Mouse (Mus musculus): ENCODE measurements around the gene Med27. TPM values are rescaled to one million over a fixed set of nuclear protein-coding genes. Genes with fewer than 3 reads are reported as not detected.
A peak's percentile ranks its signal among the peaks of the same experiment; 100 is the strongest.

The Med27 gene
- polyA plus RNA-seq, 1 experiment from 2014 or later: 63.3 TPM

DNA sequence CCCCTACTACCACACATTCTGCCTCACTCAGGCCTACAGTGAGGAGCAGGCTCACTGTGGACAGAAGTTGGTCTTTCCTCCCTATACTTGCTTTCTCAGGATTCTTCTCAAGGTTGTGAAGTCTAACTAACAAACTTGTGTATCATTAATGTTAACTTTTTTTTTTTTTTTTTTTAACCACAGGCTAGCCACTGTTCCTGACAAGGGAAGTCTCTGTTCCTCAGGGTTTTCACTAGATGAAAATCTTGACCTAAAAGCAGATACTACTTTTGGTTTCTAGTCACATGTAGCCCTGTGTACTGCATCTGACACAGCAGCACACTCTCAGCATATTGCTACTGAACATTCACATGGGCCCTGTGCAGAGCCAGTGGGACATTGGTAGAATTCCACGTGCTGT lies 55.2 kb downstream of the Med27 start:
- H3K27me3 ChIP-seq (ENCODE audit: poor library complexity, severe bottlenecking): no peaks in the 10 kb centered on the region
- WGBS: 97% methylated on average over 1 of the region's 1 CpGs
- H3K9me3 ChIP-seq: no peaks in the 10 kb centered on the region
- DNase-seq (ENCODE audit: extremely low spot score, low spot score): no peak
- H3K4me3 ChIP-seq: no peak overlapping the region
- H3K27ac ChIP-seq: no peak overlapping the region
- peaks cover 28% of the 10 kb centered on the region for H3K4me1 ChIP-seq
- H3K36me3 ChIP-seq (replicated peaks): no peaks in the 10 kb centered on the region

DNA sequence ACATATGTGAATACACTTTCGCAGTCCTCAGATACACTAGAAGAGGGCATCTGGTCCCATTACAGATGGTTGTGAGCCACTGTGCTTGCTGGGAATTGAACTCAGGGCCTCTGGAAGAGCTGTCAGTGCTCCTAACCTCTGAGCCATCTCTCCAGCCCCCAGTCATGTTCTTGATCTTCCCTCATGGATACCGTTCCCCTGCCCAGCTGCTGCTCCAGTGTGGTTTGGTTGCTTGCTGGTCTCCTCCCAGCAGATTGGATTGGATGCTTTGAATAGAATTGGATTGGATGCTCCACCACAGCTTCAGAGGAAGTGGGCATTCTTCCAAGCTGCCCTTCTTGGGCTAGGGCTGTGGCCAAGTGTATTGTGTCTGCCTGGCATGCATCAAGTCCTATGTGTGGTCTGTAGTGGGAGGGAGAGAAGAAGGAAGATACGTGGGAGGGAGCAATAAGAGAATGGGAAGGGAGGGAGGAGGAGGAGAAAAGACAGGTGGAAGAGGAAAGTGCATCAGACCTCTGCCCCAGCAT lies 56.0 kb downstream of the Med27 start:
- no peak overlapping the region for H3K27ac ChIP-seq
- H3K36me3 ChIP-seq (replicated peaks): no peaks in the 10 kb centered on the region
- peaks cover 29% of the 10 kb centered on the region for H3K4me1 ChIP-seq
- no peak overlapping the region for H3K4me3 ChIP-seq
- WGBS: 92% methylated on average over 3 of the region's 3 CpGs
- no peaks in the 10 kb centered on the region for H3K27me3 ChIP-seq (ENCODE audit: poor library complexity, severe bottlenecking)
- no peak for DNase-seq (ENCODE audit: extremely low spot score, low spot score)
- no peaks in the 10 kb centered on the region for H3K9me3 ChIP-seq

DNA sequence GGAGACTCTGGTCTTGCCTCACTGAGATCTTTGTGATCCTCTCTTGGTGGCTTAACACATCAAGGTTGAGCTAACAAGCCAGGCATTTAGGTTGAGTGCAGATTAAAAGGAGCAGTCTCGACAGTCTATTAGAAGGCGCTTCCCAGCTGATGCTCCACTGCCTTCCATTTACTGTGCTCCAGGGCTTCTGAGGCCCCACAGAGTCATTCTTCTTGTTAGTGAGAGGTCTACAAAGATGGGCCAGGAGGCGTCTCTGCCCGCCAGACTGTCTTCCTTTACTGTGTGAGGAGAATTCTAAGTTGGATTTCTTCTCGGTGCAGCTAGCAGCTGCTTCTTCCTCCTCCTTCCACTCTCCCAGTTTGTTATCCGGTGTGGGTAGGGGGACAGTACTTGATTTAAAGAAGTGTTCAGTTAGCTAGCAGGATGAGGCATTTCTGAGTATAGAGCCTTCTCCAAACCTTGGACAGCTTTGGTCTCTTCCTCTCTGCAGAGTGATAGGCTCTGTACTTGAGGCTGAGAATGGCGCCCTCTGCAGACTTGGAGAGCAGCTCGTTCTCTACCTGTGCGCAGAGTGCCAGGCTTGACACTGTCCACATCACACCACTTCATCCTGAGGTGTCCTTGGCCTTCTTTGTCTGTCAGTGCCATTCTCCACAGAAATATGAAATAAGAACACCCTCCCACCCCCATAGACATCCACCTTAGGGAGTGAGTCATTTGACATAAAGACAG lies 57.3 kb downstream of the Med27 start:
- Histone ChIP-seq H3K4me1 (peaks cover 28% of the 10 kb centered on the region; the same call in 1 of the 2 replicates), H3K9me3 (no peaks in the 10 kb centered on the region), H3K27ac (0 out of 2 replicates have a peak overlapping the region, but pooled peaks have one; percentile 11), H3K36me3 (replicated peaks) (no peaks in the 10 kb centered on the region), H3K4me3 (no peak overlapping the region), H3K27me3 (ENCODE audit: poor library complexity, severe bottlenecking) (no peaks in the 10 kb centered on the region)
- 66% methylated on average over 9 of the region's 9 CpGs for WGBS
- DNase-seq (ENCODE audit: extremely low spot score, low spot score): no peak

DNA sequence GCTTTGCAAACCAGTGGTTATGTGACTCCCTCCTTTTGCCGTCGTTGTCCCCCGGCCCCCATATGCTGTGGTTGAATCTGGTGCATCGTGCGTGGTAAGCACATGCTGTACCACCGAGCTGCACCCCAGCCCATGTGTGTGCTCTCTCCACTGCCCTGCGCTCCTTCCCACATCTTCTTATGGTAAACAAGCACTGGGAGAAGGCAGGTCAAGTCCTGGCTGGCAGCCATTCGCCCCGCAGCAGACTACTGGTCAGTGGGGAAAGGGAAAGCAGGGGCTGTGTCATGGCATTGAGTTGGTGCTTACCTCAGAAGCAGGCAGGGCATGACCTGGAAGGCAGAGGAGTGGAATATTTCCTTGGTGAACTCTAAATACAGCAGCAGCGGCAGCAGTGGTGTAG lies 58.3 kb downstream of the Med27 start:
- no peaks in the 10 kb centered on the region for H3K27me3 ChIP-seq (ENCODE audit: poor library complexity, severe bottlenecking)
- no peak for DNase-seq (ENCODE audit: extremely low spot score, low spot score)
- no peak overlapping the region for H3K27ac ChIP-seq
- peaks cover 28% of the 10 kb centered on the region; the same call in 1 of the 2 replicates for H3K4me1 ChIP-seq
- no peaks in the 10 kb centered on the region for H3K9me3 ChIP-seq
- no peaks in the 10 kb centered on the region for H3K36me3 ChIP-seq (replicated peaks)
- 90% methylated on average over 10 of the region's 10 CpGs for WGBS
- H3K4me3 ChIP-seq: no peak overlapping the region

DNA sequence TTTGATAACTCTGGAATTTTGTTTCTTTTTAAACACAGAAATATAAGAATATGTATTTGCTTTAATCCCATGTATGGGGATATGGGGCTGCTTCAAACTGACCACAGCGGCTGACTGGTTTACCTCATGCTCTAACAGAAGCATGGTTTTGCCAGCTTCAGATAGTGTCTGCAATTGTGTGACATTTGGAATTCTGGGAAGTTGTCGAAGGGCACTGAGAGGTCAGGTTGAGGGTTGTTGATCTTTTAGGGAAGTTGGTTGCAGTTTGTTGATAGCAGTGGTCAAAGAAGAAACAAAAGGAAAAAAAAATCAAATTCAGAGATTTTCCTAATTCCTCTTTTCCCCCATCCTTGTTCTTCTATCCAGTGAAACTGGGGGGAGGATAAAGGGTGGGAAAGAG lies 59.2 kb downstream of the Med27 start:
- Histone ChIP-seq H3K4me3 (no peak overlapping the region), H3K27ac (no peak overlapping the region), H3K36me3 (replicated peaks) (no peaks in the 10 kb centered on the region), H3K27me3 (ENCODE audit: poor library complexity, severe bottlenecking) (no peaks in the 10 kb centered on the region), H3K9me3 (no peaks in the 10 kb centered on the region), H3K4me1 (peaks cover 31% of the 10 kb centered on the region; the same call in 1 of the 2 replicates)
- DNase-seq (ENCODE audit: extremely low spot score, low spot score): no peak
- WGBS: 92% methylated on average over 2 of the region's 2 CpGs

DNA sequence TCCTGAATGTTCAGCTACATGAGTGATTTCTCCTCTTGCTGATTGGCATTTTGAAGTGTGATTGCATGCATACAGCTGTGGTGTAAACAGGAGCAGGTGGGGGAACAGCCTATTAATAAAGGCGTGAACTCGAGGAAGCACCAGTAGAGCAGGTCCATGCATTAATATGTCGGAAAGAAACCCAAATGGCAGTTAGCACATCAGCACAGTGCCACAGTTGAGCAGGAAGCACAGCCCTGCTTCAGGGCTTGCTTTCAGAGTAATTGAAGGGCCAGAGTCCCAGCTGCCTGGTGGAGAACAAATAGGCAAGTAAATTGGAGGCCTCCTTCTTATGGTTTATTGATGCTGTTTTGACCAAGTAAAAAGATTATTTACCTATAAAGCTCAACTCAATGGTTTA lies 60.7 kb downstream of the Med27 start:
- H3K9me3 ChIP-seq: no peaks in the 10 kb centered on the region
- H3K27ac ChIP-seq: 0 out of 2 replicates have a peak overlapping the region, but pooled peaks have one; percentile 15
- 91% methylated on average over 3 of the region's 3 CpGs for WGBS
- H3K4me1 ChIP-seq: peaks cover 34% of the 10 kb centered on the region; the same call in 1 of the 2 replicates
- no peak for DNase-seq (ENCODE audit: extremely low spot score, low spot score)
- H3K4me3 ChIP-seq: no peak overlapping the region
- H3K36me3 ChIP-seq (replicated peaks): no peaks in the 10 kb centered on the region
- no peaks in the 10 kb centered on the region for H3K27me3 ChIP-seq (ENCODE audit: poor library complexity, severe bottlenecking)

DNA sequence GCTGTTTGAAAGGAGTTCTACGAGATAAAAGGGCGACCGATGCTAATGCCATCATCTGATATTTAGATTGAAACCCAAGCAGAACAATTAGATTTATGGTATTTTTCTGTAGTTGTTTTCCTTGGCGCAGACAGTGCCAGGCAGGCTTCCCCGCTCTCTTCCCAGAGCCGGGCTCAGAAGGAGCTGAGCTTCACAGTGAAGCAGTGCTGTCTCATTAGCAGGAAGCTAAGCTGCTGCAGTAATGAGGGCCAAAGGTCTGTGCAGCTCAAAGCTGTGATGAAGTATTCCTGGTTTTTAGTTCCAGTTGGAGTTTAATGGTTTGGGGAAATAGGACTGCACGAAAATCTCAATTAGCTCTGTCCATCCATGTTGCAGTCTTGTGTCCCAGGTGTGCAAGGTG lies 61.1 kb downstream of the Med27 start:
- 86% methylated on average over 7 of the region's 7 CpGs for WGBS
- H3K9me3 ChIP-seq: no peaks in the 10 kb centered on the region
- no peak for DNase-seq (ENCODE audit: extremely low spot score, low spot score)
- H3K4me3 ChIP-seq: no peak overlapping the region
- H3K36me3 ChIP-seq (replicated peaks): no peaks in the 10 kb centered on the region
- H3K27me3 ChIP-seq (ENCODE audit: poor library complexity, severe bottlenecking): no peaks in the 10 kb centered on the region
- H3K27ac ChIP-seq: no peak overlapping the region
- peaks cover 38% of the 10 kb centered on the region for H3K4me1 ChIP-seq

DNA sequence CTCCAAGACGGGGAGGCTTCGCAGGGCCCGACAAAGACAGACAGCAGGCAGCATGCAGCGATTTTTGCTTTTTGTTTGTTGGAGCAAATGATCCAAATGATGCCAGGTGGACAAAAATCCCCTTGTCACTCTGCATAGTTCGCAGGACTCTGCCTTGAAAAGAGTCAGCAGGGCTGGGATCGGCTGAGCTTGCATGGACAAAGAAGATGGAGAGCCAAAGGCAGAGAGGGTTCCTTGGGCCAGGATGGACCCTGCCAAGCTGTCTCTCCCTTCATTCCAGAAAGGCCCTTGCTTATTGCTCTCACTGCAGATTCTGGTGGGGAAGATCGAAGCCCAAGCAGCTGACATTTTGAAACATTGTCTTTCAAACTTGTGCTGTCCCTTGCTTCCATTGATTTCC lies 64.3 kb downstream of the Med27 start:
- Histone ChIP-seq H3K4me3 (no peak overlapping the region), H3K27me3 (ENCODE audit: poor library complexity, severe bottlenecking) (no peaks in the 10 kb centered on the region), H3K36me3 (replicated peaks) (no peaks in the 10 kb centered on the region), H3K4me1 (peaks cover 34% of the 10 kb centered on the region), H3K9me3 (no peaks in the 10 kb centered on the region), H3K27ac (no peak overlapping the region)
- no peak for DNase-seq (ENCODE audit: extremely low spot score, low spot score)
- 85% methylated on average over 7 of the region's 7 CpGs for WGBS

DNA sequence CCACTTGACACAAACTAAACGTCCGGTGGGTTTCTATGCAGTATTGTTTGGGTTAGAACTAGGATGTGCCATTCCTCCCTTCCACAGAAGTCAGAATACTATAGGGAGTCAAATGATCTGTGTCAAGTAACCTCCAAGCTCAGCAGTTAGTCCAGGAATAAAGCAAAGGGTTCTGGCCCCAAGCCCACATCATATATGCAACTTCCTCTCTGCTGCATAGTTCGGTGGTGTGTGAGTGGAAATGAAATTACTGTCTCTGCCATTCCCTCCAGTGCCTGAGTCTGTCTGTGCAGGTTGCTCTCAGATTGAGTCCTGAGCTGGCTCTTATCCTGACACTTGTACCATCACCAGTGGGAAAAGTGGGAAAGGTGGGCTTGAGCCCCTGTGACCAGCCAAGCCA lies 65.8 kb downstream of the Med27 start:
- H3K4me1 ChIP-seq: peaks cover 32% of the 10 kb centered on the region
- WGBS: 89% methylated on average over 3 of the region's 3 CpGs
- H3K9me3 ChIP-seq: no peaks in the 10 kb centered on the region
- no peak overlapping the region for H3K27ac ChIP-seq
- no peak overlapping the region for H3K4me3 ChIP-seq
- H3K36me3 ChIP-seq (replicated peaks): no peaks in the 10 kb centered on the region
- no peaks in the 10 kb centered on the region for H3K27me3 ChIP-seq (ENCODE audit: poor library complexity, severe bottlenecking)
- no peak for DNase-seq (ENCODE audit: extremely low spot score, low spot score)

DNA sequence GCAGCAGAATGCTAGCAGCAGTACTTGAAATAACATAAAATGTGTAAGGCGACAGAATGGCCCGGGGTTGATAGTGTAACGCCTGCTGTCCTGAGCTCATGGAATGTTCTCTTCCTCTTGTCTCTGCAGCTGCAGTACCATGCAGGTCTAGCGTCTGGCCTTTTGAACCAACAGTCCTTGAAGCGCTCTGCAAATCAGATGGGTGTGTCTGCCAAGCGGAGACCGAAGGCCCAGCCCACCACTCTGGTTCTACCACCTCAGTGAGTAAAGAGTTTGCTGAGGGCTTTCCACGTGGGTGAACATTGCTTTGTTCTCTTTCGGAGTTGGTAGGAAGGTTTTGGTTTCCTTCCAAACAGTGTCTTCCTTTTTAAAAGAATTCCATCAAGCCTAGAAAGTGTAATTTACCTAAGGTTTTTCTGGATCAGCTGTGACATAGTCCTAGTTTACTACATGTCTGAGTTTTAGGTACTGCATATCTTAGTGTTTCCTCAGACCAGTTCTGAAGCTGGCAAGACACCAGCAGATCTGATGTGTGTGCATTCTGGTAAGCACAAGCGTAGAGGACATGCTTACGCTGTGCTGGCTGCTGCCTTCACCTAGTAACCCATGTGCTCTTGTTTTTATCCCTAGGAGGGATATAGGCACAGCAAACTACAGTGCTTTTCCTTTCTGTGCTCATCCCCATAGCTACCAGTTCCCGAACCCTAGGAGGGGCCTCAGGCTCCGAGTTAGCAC lies 66.8 kb downstream of the Med27 start:
- Histone ChIP-seq H3K4me3 (no peak overlapping the region), H3K9me3 (no peaks in the 10 kb centered on the region), H3K27me3 (ENCODE audit: poor library complexity, severe bottlenecking) (no peaks in the 10 kb centered on the region), H3K4me1 (peaks cover 33% of the 10 kb centered on the region), H3K36me3 (replicated peaks) (no peaks in the 10 kb centered on the region), H3K27ac (no peak overlapping the region)
- 69% methylated on average over 13 of the region's 13 CpGs for WGBS
- DNase-seq (ENCODE audit: extremely low spot score, low spot score): no peak

DNA sequence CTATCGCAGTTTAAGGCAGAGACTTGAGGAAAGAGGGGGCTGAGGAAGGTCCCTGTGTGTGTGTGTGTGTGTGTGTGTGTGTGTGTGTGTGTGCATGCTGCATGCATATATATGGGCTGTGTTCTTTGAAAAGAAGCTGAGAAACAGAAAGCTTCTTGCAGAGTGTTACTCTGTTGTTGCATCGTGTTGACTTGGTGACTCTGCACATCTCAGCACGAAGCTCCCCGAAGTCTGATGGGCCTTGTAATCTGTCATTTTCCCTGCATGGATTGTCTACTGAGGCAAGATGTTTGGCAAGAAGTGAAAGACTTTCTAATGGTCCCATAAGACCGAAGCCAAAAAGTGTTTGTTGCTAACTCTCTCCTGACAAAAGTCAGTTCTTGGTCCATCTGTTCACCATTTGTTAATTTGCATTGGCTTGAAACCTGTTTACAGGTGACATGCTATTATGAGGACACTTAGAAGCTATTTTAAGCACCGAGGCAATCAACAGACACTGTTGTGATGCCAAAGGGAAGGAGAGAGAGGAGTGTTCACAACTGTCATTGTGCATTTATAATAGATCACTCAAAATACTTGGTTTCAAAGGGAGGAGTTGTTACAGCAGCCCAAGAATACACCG lies 68.3 kb downstream of the Med27 start:
- no peak for DNase-seq (ENCODE audit: extremely low spot score, low spot score)
- WGBS: 90% methylated on average over 7 of the region's 7 CpGs
- Histone ChIP-seq H3K36me3 (replicated peaks) (no peaks in the 10 kb centered on the region), H3K27me3 (ENCODE audit: poor library complexity, severe bottlenecking) (no peaks in the 10 kb centered on the region), H3K9me3 (no peaks in the 10 kb centered on the region), H3K27ac (no peak overlapping the region), H3K4me1 (peaks cover 49% of the 10 kb centered on the region), H3K4me3 (no peak overlapping the region)

DNA sequence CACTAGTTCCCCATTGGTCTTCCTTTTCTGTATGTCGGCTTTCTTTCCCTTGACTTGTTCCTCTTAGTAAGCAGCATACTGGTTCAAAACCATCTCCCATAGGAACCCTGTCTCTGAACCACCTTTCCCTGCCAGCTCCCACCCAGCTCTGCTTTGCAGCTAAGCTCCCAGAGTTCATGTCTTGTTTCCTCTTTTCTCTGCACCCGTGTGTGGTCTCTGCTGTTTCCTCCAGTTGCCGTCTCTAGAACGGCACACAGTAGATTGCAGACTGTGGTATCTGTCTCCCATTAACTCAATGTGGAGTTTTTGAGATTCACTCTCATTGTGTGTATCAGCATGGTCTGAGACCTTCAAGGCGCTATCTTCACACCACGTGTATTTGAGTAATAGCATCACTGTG lies 71.9 kb downstream of the Med27 start:
- H3K4me1 ChIP-seq: peaks cover 58% of the 10 kb centered on the region
- WGBS: 75% methylated on average over 6 of the region's 6 CpGs

DNA sequence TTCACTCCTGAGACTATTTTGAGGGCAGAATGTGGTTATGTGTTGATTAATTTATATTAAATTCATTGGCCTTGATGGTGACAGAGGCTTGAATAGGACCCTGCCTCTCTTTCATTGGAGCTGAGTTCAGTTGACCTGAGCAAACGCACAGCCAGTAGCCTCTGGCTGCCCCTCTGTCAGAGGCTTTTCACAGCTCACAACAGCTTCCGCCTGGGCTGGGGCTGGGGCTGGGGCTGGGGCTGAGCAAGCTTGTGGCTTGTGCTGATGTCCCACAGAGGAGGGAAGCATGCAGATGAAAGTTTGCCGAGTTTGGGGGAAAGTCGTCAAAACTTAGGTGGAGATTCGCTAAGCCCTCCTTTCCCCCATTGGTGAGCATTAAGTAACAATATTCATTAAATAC lies 72.8 kb downstream of the Med27 start:
- Histone ChIP-seq H3K9me3 (no peaks in the 10 kb centered on the region), H3K36me3 (replicated peaks) (no peaks in the 10 kb centered on the region), H3K27me3 (ENCODE audit: poor library complexity, severe bottlenecking) (no peaks in the 10 kb centered on the region), H3K27ac (peak overlapping the region; percentile 70; the same call in 1 of the 2 replicates), H3K4me1 (peaks cover 55% of the 10 kb centered on the region), H3K4me3 (no peak overlapping the region)
- 24% methylated on average over 5 of the region's 5 CpGs for WGBS
- DNase-seq (ENCODE audit: extremely low spot score, low spot score): no peak

More for the DNA sequence above, 71.9 kb downstream of the Med27 start:
- no peak for DNase-seq (ENCODE audit: extremely low spot score, low spot score)
- Histone ChIP-seq H3K36me3 (replicated peaks) (no peaks in the 10 kb centered on the region), H3K27ac (peak overlapping the region; percentile 70), H3K27me3 (ENCODE audit: poor library complexity, severe bottlenecking) (no peaks in the 10 kb centered on the region), H3K4me3 (no peak overlapping the region), H3K9me3 (no peaks in the 10 kb centered on the region)

Data from forebrain, embryonic 10.5 days (tissue).